8 mouse cellular contexts compared by ENCODE assay signal in the genomic region with DNA sequence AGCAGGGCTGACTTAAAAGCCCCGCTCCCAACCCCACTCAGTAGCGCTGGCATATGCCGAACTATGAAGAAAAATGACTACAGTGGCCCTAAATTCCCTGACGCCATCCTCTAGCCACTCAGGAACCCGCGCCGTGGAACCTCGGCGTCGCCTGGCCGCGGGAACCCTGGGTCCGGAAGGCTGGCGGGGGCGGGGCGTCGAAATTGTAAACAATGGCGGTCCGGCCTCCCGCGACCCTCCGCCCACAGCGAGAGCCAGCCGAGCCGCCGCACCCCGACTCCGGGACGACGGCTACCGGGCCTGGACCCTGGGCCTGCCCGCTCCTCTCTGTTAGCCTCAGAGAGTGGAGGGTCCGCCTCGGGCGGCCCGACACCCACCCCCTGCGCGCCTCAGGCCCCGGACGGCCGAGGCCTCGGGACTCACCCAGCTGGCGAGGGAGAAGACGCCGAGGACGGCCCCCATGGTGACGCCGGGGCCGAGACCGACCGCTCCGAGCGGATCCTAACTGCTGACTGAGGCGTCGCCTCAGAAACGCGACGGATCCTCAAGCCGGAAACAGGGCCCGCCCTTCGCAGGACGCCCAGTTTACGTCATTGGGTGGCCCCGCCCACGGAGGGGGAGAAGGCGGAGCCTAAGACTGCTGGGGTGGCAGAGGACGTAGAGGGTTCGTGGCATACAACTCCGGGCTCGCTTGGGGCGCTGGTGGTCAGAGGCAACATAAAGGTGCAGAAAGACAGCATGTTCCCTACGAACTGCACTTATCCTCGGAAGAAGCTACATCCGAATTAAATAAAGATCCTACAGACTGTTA. TPM values are rescaled to one million over a fixed set of nuclear protein-coding genes. Genes with fewer than 3 reads are reported as not detected.
DNase-seq lines count a peak whose midpoint lies in the region; ATAC-seq and TF ChIP-seq lines count a peak whose summit lies in the region.

A gene (minus strand): TSS at position 557 of the 811 bp plus-strand sequence.

- peaks cover 39% of the 10 kb centered on the region for H3K4me1 ChIP-seq in E14TG2a.4 (replicated peaks; ENCODE audit: low read depth, low read length)
- peaks cover 20% of the 10 kb centered on the region for H3K4me1 ChIP-seq in forebrain, embryonic 13.5 days
- H3K4me1 ChIP-seq in liver, postnatal 0 days (ENCODE audit: insufficient read depth): peaks cover 29% of the 10 kb centered on the region
- H3K4me1 ChIP-seq in neural tube, embryonic 14.5 days (ENCODE audit: control insufficient read depth, insufficient read depth, low read length): peaks cover 22% of the 10 kb centered on the region; the same call in 1 of the 2 replicates

- TF ChIP-seq EP300 in liver, postnatal 0 days (IDR thresholded peaks at IDR 0.05; ENCODE audit: low read depth): peak; percentile 34; the same call in 1 of the 2 replicates

- no peaks in the 10 kb centered on the region for H3K27me3 ChIP-seq in E14TG2a.4 (ENCODE audit: insufficient read depth, low read length)
- H3K27me3 ChIP-seq in forebrain, embryonic 13.5 days: no peaks in the 10 kb centered on the region
- H3K27me3 ChIP-seq in liver, postnatal 0 days (ENCODE audit: insufficient read depth, low read length): no peaks in the 10 kb centered on the region
- no peaks in the 10 kb centered on the region for H3K27me3 ChIP-seq in neural tube, embryonic 14.5 days (ENCODE audit: control insufficient read depth, insufficient read depth, low read length)

- peak within 1 kb of the TSS; percentile 86 for H3K4me3 ChIP-seq in E14TG2a.4 (replicated peaks; ENCODE audit: low read length)
- peak within 1 kb of the TSS; percentile 82 for H3K4me3 ChIP-seq in forebrain, embryonic 13.5 days
- peak within 1 kb of the TSS; percentile 81 for H3K4me3 ChIP-seq in liver, postnatal 0 days (ENCODE audit: low read depth, low read length)
- peak within 1 kb of the TSS; percentile 96 for H3K4me3 ChIP-seq in neural tube, embryonic 14.5 days (ENCODE audit: low read depth, low read length)

- under 1% methylated on average over 73 of the region's 74 CpGs for WGBS in forebrain, embryonic 13.5 days
- under 1% methylated on average over 74 of the region's 74 CpGs for WGBS in large intestine, adult 2 months
- WGBS in liver, postnatal 0 days (ENCODE audit: insufficient replicate concordance): under 1% methylated on average over 68 of the region's 74 CpGs
- WGBS in neural tube, embryonic 14.5 days: under 1% methylated on average over 70 of the region's 74 CpGs

- H3K9me3 ChIP-seq in E14TG2a.4 (ENCODE audit: low read length): no peaks in the 10 kb centered on the region
- no peaks in the 10 kb centered on the region for H3K9me3 ChIP-seq in forebrain, embryonic 13.5 days (replicated peaks)
- H3K9me3 ChIP-seq in liver, postnatal 0 days (ENCODE audit: low read length): no peaks in the 10 kb centered on the region
- H3K9me3 ChIP-seq in neural tube, embryonic 14.5 days (ENCODE audit: control insufficient read depth, low read length): no peaks in the 10 kb centered on the region; the same call in 1 of the 2 replicates

- peak within 1 kb of the TSS; percentile 91 for H3K9ac ChIP-seq in forebrain, embryonic 13.5 days
- H3K9ac ChIP-seq in liver, postnatal 0 days (replicated peaks): peak within 1 kb of the TSS; percentile 96
- peak within 1 kb of the TSS; percentile 96 for H3K9ac ChIP-seq in neural tube, embryonic 14.5 days (replicated peaks; ENCODE audit: low read depth, low read length)

- TF ChIP-seq CTCF in E14TG2a.4 (conservative IDR thresholded peaks at IDR 0.05; ENCODE audit: low read length): 0 out of 2 replicates have a peak, but pooled peaks have one; percentile 4
- peak; percentile 75 for TF ChIP-seq CTCF in liver, postnatal 0 days (IDR thresholded peaks at IDR 0.05; ENCODE audit: low read depth)

- intact Hi-C loops in heart, postnatal 10 days (cut with DNase I): loop anchor here (2.0 kb wide), 1 partner anchor 74 kb away; no protein-coding TSS in a partner anchor

- H3K27ac ChIP-seq in forebrain, embryonic 13.5 days: peak within 1 kb of the TSS; percentile 98
- peak within 1 kb of the TSS; percentile 100 for H3K27ac ChIP-seq in liver, postnatal 0 days (ENCODE audit: low read depth)
- peak within 1 kb of the TSS; percentile 99 for H3K27ac ChIP-seq in neural tube, embryonic 14.5 days (ENCODE audit: low read depth, low read length)

- peak within 1 kb of the TSS; percentile 72 for H3K4me2 ChIP-seq in forebrain, embryonic 13.5 days
- peak within 1 kb of the TSS; percentile 73 for H3K4me2 ChIP-seq in liver, postnatal 0 days (ENCODE audit: low read depth, low read length)
- peak within 1 kb of the TSS; percentile 61 for H3K4me2 ChIP-seq in neural tube, embryonic 14.5 days (ENCODE audit: low read depth, low read length)

- peak; percentile 98 for DNase-seq in c-Kit-positive CD71-positive TER-119-positive erythroid progenitor cells, embryonic 14.5 days (ENCODE audit: low spot score)
- DNase-seq in heart, postnatal 10 days: peak; percentile 100
- DNase-seq in large intestine, adult 2 months (ENCODE audit: low read depth, low spot score): peak; percentile 93
- DNase-seq in liver, postnatal 0 days: peak; percentile 100
- peak; percentile 100 for DNase-seq in testis, postnatal 10 days (ENCODE audit: low spot score)

- H3K36me3 ChIP-seq in E14TG2a.4 (ENCODE audit: insufficient read depth, low read length): peaks cover 6% of the 10 kb centered on the region; the same call in 1 of the 2 replicates
- 0 out of 2 replicates have a peak, but pooled peaks cover 4% of the 10 kb centered on the region for H3K36me3 ChIP-seq in forebrain, embryonic 13.5 days (ENCODE audit: poor library complexity, severe bottlenecking)
- peaks cover 19% of the 10 kb centered on the region for H3K36me3 ChIP-seq in liver, postnatal 0 days (replicated peaks; ENCODE audit: insufficient read depth, low read length)
- no peaks in the 10 kb centered on the region for H3K36me3 ChIP-seq in neural tube, embryonic 14.5 days (ENCODE audit: control insufficient read depth, insufficient read depth, low read length)

- peak; percentile 98 for ATAC-seq in forebrain, embryonic 13.5 days
- peak; percentile 88 for ATAC-seq in liver, postnatal 0 days
- ATAC-seq in neural tube, embryonic 14.5 days (ENCODE audit: low read depth): peak; percentile 98

RNA-seq across cellular contexts. Expression of the gene that starts here (rescaled TPM):
- polyA plus RNA-seq in forebrain, embryonic 13.5 days (2015; fragmentation: Nextera tagmentation; extraction: Ambion mirVana): 23.9 and 26.4 TPM in 2 replicates
- total RNA-seq in heart, postnatal 10 days (2021): 100 to 1,000 TPM; 327 to 358 TPM
- 292 and 419 TPM in 2 replicates for polyA plus RNA-seq in large intestine, adult 2 months (2012; rRNA removed)
- 79.9 and 92.7 TPM in 2 replicates for polyA plus RNA-seq in liver, postnatal 0 days (2015; fragmentation: Nextera tagmentation; extraction: Ambion mirVana)
- polyA plus RNA-seq in neural tube, embryonic 14.5 days (2014; fragmentation: Nextera tagmentation; extraction: Ambion mirVana): 39.0 and 44.3 TPM in 2 replicates

Comparison
In these comparisons a context has a peak if more than half of its experiments do, and no peak if none do; other contexts are left out.
1. Peak in every context shown above with its lines: DNase-seq, ATAC-seq, H3K4me3 ChIP-seq and H3K27ac ChIP-seq.